Mouse (Mus musculus): Measurements from ENCODE around the gene Lyl1. TPM values are rescaled to one million over a fixed set of nuclear protein-coding genes. Genes with fewer than 3 reads are reported as not detected.

Lyl1 gene
- polyA plus RNA-seq, 1 experiment from 2014 or later, result 2.4 TPM

- Histone ChIP-seq H3K9ac (replicated peaks) (no peak overlapping the region), H3K4me2 (replicated peaks) (no peak overlapping the region), H3K27me3 (peaks cover 100% of the 10 kb centered on the region), H3K4me1 (replicated peaks) (peaks cover 79% of the 10 kb centered on the region), H3K27ac (no peak overlapping the region), H3K9me3 (no peaks in the 10 kb centered on the region), H3K36me3 (no peaks in the 10 kb centered on the region), H3K4me3 (replicated peaks) (no peak overlapping the region)
- ATAC-seq, result no peak
- WGBS, result 12% methylated on average over 1 of the region's 1 CpGs
These were observed 38.1 kb downstream of the Lyl1 start for GRCm38 (mm10) chr8:84739401-84739742.

GRCm38 (mm10) chr8:84740895-84741843, 39.9 kb downstream of the Lyl1 start:
- Histone ChIP-seq H3K4me3 (replicated peaks) (no peak overlapping the region), H3K36me3 (no peaks in the 10 kb centered on the region), H3K4me2 (replicated peaks) (no peak overlapping the region), H3K27ac (no peak overlapping the region), H3K9me3 (no peaks in the 10 kb centered on the region), H3K27me3 (peaks cover 100% of the 10 kb centered on the region), H3K4me1 (replicated peaks) (peaks cover 94% of the 10 kb centered on the region), H3K9ac (replicated peaks) (no peak overlapping the region)
- ATAC-seq, result no peak
- 27% methylated on average over 13 of the region's 13 CpGs for WGBS

GRCm38 (mm10) chr8:84742171-84743053, 41.2 kb downstream of the Lyl1 start:
- WGBS, result 4% methylated on average over 32 of the region's 32 CpGs
- H3K27me3 ChIP-seq, result peaks cover 100% of the 10 kb centered on the region
- no peaks in the 10 kb centered on the region for H3K36me3 ChIP-seq
- peak; percentile 37 for ATAC-seq
- H3K4me1 ChIP-seq (replicated peaks), result peaks cover 96% of the 10 kb centered on the region
- H3K4me3 ChIP-seq (replicated peaks), result 0 out of 2 replicates have a peak overlapping the region, but pooled peaks have one; percentile 5
- peak overlapping the region; percentile 71 for H3K27ac ChIP-seq
- peak overlapping the region; percentile 34 for H3K4me2 ChIP-seq (replicated peaks)
- no peaks in the 10 kb centered on the region for H3K9me3 ChIP-seq
- peak overlapping the region; percentile 44 for H3K9ac ChIP-seq (replicated peaks)

GRCm38 (mm10) chr8:84743054-84743415, 41.8 kb downstream of the Lyl1 start:
- Histone ChIP-seq H3K4me1 (replicated peaks) (peaks cover 89% of the 10 kb centered on the region), H3K4me2 (replicated peaks) (peak overlapping the region; percentile 34), H3K27ac (peak overlapping the region; percentile 71), H3K9me3 (no peaks in the 10 kb centered on the region), H3K36me3 (no peaks in the 10 kb centered on the region), H3K4me3 (replicated peaks) (0 out of 2 replicates have a peak overlapping the region, but pooled peaks have one; percentile 5), H3K27me3 (peaks cover 99% of the 10 kb centered on the region), H3K9ac (replicated peaks) (peak overlapping the region; percentile 44; the same call in 1 of the 2 replicates)
- 8% methylated on average over 10 of the region's 10 CpGs for WGBS
- no peak for ATAC-seq

- peaks cover 82% of the 10 kb centered on the region for H3K4me1 ChIP-seq (replicated peaks)
- whole genome bisulfite sequencing, result 3% methylated on average over 17 of the region's 17 CpGs
- peak overlapping the region; percentile 71 for H3K27ac ChIP-seq
- H3K4me3 ChIP-seq (replicated peaks), result no peak overlapping the region
- H3K4me2 ChIP-seq (replicated peaks), result peak overlapping the region; percentile 34
- H3K27me3 ChIP-seq, result peaks cover 99% of the 10 kb centered on the region
- H3K9me3 ChIP-seq, result no peaks in the 10 kb centered on the region
- no peaks in the 10 kb centered on the region for H3K36me3 ChIP-seq
- ATAC-seq, result peak; percentile 72
- H3K9ac ChIP-seq (replicated peaks), result peak overlapping the region; percentile 36
These were observed 42.5 kb downstream of the Lyl1 start for GRCm38 (mm10) chr8:84743517-84744420.

GRCm38 (mm10) chr8:84745032-84745925, 44.0 kb downstream of the Lyl1 start:
- peaks cover 99% of the 10 kb centered on the region for H3K27me3 ChIP-seq
- no peaks in the 10 kb centered on the region for H3K36me3 ChIP-seq
- ATAC-seq, result no peak
- H3K9me3 ChIP-seq, result no peaks in the 10 kb centered on the region
- peak overlapping the region; percentile 36; the same call in 1 of the 2 replicates for H3K9ac ChIP-seq (replicated peaks)
- 5% methylated on average over 17 of the region's 17 CpGs for WGBS
- no peak overlapping the region for H3K4me2 ChIP-seq (replicated peaks)
- no peak overlapping the region; the same call in none of the 2 replicates for H3K27ac ChIP-seq
- H3K4me3 ChIP-seq (replicated peaks), result no peak overlapping the region
- H3K4me1 ChIP-seq (replicated peaks), result peaks cover 74% of the 10 kb centered on the region

GRCm38 (mm10) chr8:84749519-84749918, 48.3 kb downstream of the Lyl1 start:
- Histone ChIP-seq H3K4me3 (replicated peaks) (no peak overlapping the region), H3K4me2 (replicated peaks) (no peak overlapping the region), H3K9me3 (no peaks in the 10 kb centered on the region), H3K4me1 (replicated peaks) (peaks cover 50% of the 10 kb centered on the region), H3K27ac (no peak overlapping the region), H3K27me3 (peaks cover 99% of the 10 kb centered on the region), H3K9ac (replicated peaks) (peak overlapping the region; percentile 41; the same call in 1 of the 2 replicates), H3K36me3 (no peaks in the 10 kb centered on the region)
- WGBS, result 67% methylated on average over 16 of the region's 16 CpGs
- no peak for ATAC-seq

- Histone ChIP-seq H3K9me3 (no peaks in the 10 kb centered on the region), H3K4me2 (replicated peaks) (no peak overlapping the region), H3K27me3 (peaks cover 92% of the 10 kb centered on the region), H3K4me3 (replicated peaks) (no peak overlapping the region), H3K27ac (no peak overlapping the region), H3K4me1 (replicated peaks) (peaks cover 28% of the 10 kb centered on the region), H3K9ac (replicated peaks) (no peak overlapping the region), H3K36me3 (no peaks in the 10 kb centered on the region)
- WGBS, result 78% methylated on average over 6 of the region's 6 CpGs
- ATAC-seq, result no peak
These were observed 51.7 kb downstream of the Lyl1 start for GRCm38 (mm10) chr8:84752734-84753582.

Measured in midbrain, embryonic 13.5 days (tissue).